Mouse (Mus musculus) liver, embryonic 15.5 days (tissue): ENCODE results near the gene Tm4sf20. TPM values are rescaled to one million over a fixed set of nuclear protein-coding genes. Genes with fewer than 3 reads are reported as not detected.

Source experiments
- ATAC-seq: fragments of 200-750 bp; cut with Nextera tagmentation; 2 replicates; pipeline ENCODE4 v1.8.0; 2017; ENCODE audit warnings: moderate number of reproducible peaks, mild to moderate bottlenecking, moderate library complexity; ENCODE audit not compliant: insufficient read depth
- H3K27ac ChIP-seq: fragments of 300-500 bp; sonication (generic); replicated peaks from 2 replicates; pipeline ENCODE4 v1.5.1; 2015; ENCODE audit warnings: mild to moderate bottlenecking, inconsistent platforms
- H3K27me3 ChIP-seq: fragments of 300-500 bp; sonication (generic); 2 replicates; pipeline ENCODE4 v1.6.1; 2015; ENCODE audit warnings: mild to moderate bottlenecking, inconsistent platforms
- H3K36me3 ChIP-seq: fragments of 300-500 bp; sonication (generic); replicated peaks from 2 replicates; pipeline ENCODE4 v1.6.1; 2015; ENCODE audit warnings: moderate library complexity, mild to moderate bottlenecking, inconsistent platforms
- H3K4me1 ChIP-seq: fragments of 300-500 bp; sonication (generic); replicated peaks from 2 replicates; pipeline ENCODE4 v1.6.1; 2015; ENCODE audit warnings: inconsistent platforms
- H3K4me2 ChIP-seq: fragments of 300-500 bp; sonication (generic); 2 replicates; pipeline ENCODE4 v1.6.1; 2015; ENCODE audit warnings: moderate library complexity, mild to moderate bottlenecking, inconsistent platforms
- H3K4me3 ChIP-seq: fragments of 300-500 bp; sonication (generic); replicated peaks from 2 replicates; pipeline ENCODE4 v1.5.1; 2015; ENCODE audit warnings: mild to moderate bottlenecking, inconsistent platforms
- H3K9ac ChIP-seq: fragments of 300-500 bp; sonication (generic); 2 replicates; pipeline ENCODE4 v1.6.1; 2015; ENCODE audit warnings: moderate library complexity, mild to moderate bottlenecking, inconsistent platforms
- H3K9me3 ChIP-seq: fragments of 300-500 bp; sonication (generic); replicated peaks from 2 replicates; pipeline ENCODE4 v1.6.1; 2016; ENCODE audit warnings: inconsistent platforms
- WGBS: fragments of 180-500 bp; shearing (Covaris S2); methylation state at CpG from one replicate; pipeline ENCODE4 v1.1.7; 2015; ENCODE audit warnings: mixed read lengths; ENCODE audit not compliant: insufficient replicate concordance; 5-methylcytosine and 5-hydroxymethylcytosine counted together
- polyA plus RNA-seq: library from polyadenylated mRNA; unstranded; fragments of >200 nt; fragmentation: Nextera tagmentation; extraction: Ambion mirVana; gene quantifications from 2 replicates; pipeline ENCODE4 v1.2.1, GENCODE M21; 2015

Tm4sf20 gene
- polyA plus RNA-seq, 1 experiment from 2014 or later: 0.10 TPM

DNA sequence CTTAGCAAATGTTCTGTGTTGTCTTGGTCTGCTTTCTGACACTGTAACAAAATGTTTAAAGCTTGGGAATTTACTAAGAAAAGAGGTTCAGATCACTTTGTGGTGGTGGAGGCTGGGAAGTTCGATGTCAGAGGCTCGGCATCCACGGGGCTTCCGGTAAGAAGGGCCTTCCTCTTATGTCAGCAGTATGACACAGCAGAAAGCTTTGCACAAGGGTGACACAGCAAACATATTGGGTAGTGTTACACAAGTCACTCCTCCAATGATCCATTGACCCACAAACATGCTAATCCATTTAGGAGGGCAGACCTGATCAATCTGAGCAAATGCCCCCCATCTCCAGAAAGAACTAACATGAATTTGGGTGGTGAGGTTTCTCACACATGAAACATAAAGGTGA is 28.8 kb upstream of the Tm4sf20 start:
- Histone ChIP-seq H3K27ac (no peak overlapping the region), H3K9me3 (no peaks in the 10 kb centered on the region), H3K4me1 (peaks cover 35% of the 10 kb centered on the region), H3K4me3 (no peak overlapping the region), H3K36me3 (no peaks in the 10 kb centered on the region), H3K4me2 (peak overlapping the region; percentile 11; the same call in 1 of the 2 replicates), H3K9ac (no peak overlapping the region), H3K27me3 (peaks cover 26% of the 10 kb centered on the region)
- ATAC-seq: peak; percentile 35; the same call in 1 of the 2 replicates
- 37% methylated on average over 4 of the region's 4 CpGs for WGBS

DNA sequence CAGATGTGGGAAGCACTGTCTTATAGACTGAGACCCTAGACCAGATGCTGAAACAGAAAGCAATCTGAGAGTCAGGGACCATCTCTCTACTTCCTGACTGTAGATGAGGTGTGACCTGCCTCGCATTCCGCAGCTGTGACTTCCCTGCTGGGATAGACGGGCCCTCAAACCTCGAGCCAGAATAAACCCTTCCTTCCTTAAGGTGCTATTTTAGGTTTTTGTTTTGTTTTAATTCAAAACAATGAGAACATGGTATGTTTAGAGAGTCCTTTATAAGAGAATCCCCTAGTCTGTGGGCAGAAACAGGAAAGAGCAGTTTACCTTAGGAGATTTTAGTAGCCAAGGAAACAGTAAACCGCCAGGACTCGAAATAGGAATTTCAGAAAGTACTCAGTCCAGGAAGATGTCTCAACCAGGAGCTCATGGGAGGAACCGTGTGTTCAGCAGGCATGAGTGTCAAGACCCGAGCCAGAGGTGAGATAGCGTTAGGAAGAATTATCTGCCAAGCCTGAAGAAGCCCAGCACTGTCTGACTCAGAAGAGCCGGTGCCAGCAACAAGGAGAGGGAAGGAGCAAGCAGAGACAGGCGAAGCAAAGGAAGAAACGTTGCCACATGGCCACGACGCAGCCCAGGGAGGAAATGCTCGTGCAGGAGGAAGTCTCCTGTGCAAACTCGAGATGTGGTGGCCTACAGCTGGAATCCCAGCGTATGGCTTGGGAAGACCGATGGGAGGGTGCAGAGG is 27.6 kb upstream of the Tm4sf20 start:
- peaks cover 37% of the 10 kb centered on the region for H3K4me1 ChIP-seq
- no peak overlapping the region for H3K4me3 ChIP-seq
- H3K36me3 ChIP-seq: no peaks in the 10 kb centered on the region
- H3K27me3 ChIP-seq: peaks cover 20% of the 10 kb centered on the region
- ATAC-seq: no peak
- WGBS: 27% methylated on average over 18 of the region's 18 CpGs
- H3K4me2 ChIP-seq: 0 out of 2 replicates have a peak overlapping the region, but pooled peaks have one; percentile 11
- H3K9ac ChIP-seq: no peak overlapping the region
- H3K9me3 ChIP-seq: no peaks in the 10 kb centered on the region
- peak overlapping the region; percentile 25; the same call in 1 of the 2 replicates for H3K27ac ChIP-seq

DNA sequence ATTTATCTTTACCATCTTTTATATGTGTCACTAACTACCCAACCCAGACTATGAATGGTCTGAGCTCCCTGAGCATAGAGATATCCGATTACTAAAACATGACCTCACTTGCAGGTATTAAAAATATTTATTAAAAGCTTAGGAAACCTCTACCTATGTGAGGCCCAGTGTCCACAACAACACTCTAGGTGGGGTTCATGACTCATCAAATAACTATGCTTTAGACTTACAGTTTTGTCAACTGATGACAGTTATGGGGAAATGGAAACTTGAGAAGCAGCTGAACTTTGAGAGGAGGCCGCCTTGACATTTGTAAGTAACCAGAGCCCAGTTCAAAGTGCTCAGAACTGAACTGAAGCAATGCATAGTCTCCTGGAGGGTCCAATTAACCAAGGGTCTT is 26.9 kb upstream of the Tm4sf20 start:
- WGBS: 70% methylated on average over 2 of the region's 2 CpGs
- Histone ChIP-seq H3K27ac (no peak overlapping the region), H3K4me1 (peaks cover 37% of the 10 kb centered on the region), H3K27me3 (peaks cover 14% of the 10 kb centered on the region), H3K4me2 (no peak overlapping the region), H3K4me3 (no peak overlapping the region), H3K9me3 (no peaks in the 10 kb centered on the region), H3K9ac (no peak overlapping the region), H3K36me3 (no peaks in the 10 kb centered on the region)
- no peak for ATAC-seq

DNA sequence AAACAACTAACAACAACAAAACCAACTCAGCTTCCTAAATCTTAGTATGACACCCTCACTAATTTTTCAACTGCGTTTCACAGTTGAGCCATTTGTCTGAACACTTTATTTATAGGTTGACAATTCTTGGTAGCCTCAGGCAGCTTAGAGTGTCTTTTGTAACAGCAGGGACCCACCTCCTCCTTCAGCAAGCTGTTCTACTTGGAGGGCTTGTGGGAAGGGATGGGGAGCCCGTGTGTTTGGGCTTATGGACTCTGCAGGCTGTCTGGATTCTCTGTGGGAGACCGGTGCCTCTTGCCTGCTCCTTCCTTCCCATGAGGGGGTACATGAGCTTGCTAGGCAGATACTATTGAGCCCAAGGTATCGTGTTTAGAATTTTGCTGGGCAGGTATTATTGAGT is 25.7 kb upstream of the Tm4sf20 start:
- Histone ChIP-seq H3K36me3 (no peaks in the 10 kb centered on the region), H3K4me3 (no peak overlapping the region), H3K4me2 (no peak overlapping the region), H3K4me1 (peaks cover 37% of the 10 kb centered on the region), H3K9ac (no peak overlapping the region), H3K27ac (no peak overlapping the region), H3K27me3 (peaks cover 7% of the 10 kb centered on the region), H3K9me3 (no peaks in the 10 kb centered on the region)
- WGBS: 69% methylated on average over 4 of the region's 4 CpGs
- ATAC-seq: no peak

DNA sequence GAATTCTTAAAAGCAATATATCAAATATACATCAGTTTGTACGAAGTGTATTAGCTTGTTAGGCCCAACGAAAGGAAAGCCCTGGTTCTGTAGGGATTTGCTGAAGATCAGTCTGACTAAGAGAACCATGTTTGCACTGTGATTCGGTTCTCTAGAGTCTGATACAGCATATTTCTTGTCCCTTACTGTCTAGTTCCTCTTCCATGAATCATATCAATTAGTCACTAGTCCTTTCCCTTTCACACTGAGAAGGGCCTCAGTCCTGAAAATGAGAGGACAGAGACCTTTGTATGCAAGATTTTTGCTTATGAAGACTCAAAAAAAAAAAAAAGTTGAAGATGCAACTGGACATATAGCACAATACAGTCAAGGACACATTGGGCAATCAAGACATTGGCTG is 24.8 kb upstream of the Tm4sf20 start:
- H3K4me2 ChIP-seq: no peak overlapping the region
- no peaks in the 10 kb centered on the region for H3K9me3 ChIP-seq
- H3K4me1 ChIP-seq: peaks cover 34% of the 10 kb centered on the region
- no peak overlapping the region for H3K27ac ChIP-seq
- H3K4me3 ChIP-seq: no peak overlapping the region
- no peak for ATAC-seq
- 60% methylated on average over 3 of the region's 3 CpGs for WGBS
- H3K27me3 ChIP-seq: peaks cover 5% of the 10 kb centered on the region; the same call in 1 of the 2 replicates
- no peak overlapping the region for H3K9ac ChIP-seq
- no peaks in the 10 kb centered on the region for H3K36me3 ChIP-seq

DNA sequence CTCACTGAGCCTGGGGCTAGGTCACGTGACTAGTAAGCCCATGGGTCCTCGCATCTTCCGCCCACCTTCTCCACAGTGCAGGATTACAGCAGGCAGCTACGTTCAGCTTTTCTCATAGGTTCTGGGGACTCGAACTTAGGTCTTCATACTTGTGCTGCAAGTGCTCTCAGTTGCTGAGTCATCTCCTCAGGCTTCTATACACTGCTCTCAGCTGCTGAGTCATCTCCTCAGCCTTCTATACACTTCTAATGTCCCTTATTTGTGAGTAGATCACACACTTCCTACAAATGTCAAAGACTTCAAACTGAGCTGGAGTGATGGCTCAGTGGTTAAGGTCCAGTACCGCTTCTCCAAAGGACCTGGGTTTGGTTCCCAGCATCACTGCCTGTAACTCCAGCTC is 24.0 kb upstream of the Tm4sf20 start:
- ATAC-seq: peak; percentile 32; the same call in 1 of the 2 replicates
- no peak overlapping the region for H3K27ac ChIP-seq
- WGBS: 73% methylated on average over 6 of the region's 6 CpGs

DNA sequence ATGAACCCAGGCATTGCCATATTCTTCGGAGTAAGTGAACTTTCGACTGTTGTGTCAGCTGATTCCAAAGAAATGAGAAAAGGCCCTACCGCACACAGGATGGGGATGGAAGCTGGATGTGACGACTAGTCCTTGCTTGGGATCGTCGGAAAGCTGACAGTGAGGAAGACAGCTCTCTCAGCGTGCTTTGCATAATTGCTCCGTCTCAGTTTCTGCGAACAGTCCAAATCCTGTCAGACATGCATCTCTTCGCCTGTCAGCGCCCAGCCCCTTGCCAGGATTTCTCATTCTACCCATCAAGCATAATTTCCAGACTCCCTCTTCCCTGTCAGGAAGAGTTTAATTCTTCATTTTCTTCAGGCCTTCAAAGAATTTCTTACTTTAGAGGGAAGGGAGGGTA is 22.8 kb upstream of the Tm4sf20 start:
- ATAC-seq: no peak
- Histone ChIP-seq H3K9ac (no peak overlapping the region), H3K4me1 (peaks cover 21% of the 10 kb centered on the region), H3K36me3 (no peaks in the 10 kb centered on the region), H3K27me3 (peaks cover 9% of the 10 kb centered on the region; the same call in 1 of the 2 replicates), H3K27ac (no peak overlapping the region), H3K4me2 (no peak overlapping the region), H3K4me3 (no peak overlapping the region), H3K9me3 (no peaks in the 10 kb centered on the region)
- WGBS: 76% methylated on average over 11 of the region's 11 CpGs

More for the DNA sequence above, 24.0 kb upstream of the Tm4sf20 start:
- Histone ChIP-seq H3K9ac (no peak overlapping the region), H3K4me3 (no peak overlapping the region), H3K4me1 (peaks cover 33% of the 10 kb centered on the region), H3K4me2 (no peak overlapping the region), H3K27me3 (peaks cover 9% of the 10 kb centered on the region; the same call in 1 of the 2 replicates), H3K36me3 (no peaks in the 10 kb centered on the region), H3K9me3 (no peaks in the 10 kb centered on the region)

DNA sequence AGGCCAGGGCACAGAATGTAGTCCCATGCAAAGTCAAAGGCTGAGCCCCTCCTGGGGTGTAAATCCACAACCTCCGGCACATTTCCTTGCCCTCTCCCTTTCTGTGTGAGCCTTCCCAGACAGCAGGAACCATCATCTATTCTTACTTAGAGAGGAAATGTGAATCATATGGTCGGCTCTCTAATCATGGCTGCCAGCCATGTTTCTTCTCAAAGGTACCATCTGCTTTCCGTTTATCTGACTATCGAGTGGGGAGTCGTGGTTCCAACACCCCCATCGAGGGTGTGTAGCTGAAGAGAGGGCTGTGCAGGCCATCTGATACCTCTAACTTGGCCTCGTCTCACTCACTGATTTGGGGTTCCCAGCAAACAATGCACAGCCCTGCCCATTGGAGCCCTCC is 19.8 kb upstream of the Tm4sf20 start:
- H3K4me2 ChIP-seq: no peak overlapping the region
- H3K9ac ChIP-seq: no peak overlapping the region
- ATAC-seq: no peak
- H3K9me3 ChIP-seq: no peaks in the 10 kb centered on the region
- WGBS: 43% methylated on average over 7 of the region's 7 CpGs
- peaks cover 19% of the 10 kb centered on the region for H3K4me1 ChIP-seq
- no peaks in the 10 kb centered on the region for H3K36me3 ChIP-seq
- H3K27ac ChIP-seq: no peak overlapping the region
- H3K27me3 ChIP-seq: peaks cover 9% of the 10 kb centered on the region; the same call in 1 of the 2 replicates
- H3K4me3 ChIP-seq: no peak overlapping the region

DNA sequence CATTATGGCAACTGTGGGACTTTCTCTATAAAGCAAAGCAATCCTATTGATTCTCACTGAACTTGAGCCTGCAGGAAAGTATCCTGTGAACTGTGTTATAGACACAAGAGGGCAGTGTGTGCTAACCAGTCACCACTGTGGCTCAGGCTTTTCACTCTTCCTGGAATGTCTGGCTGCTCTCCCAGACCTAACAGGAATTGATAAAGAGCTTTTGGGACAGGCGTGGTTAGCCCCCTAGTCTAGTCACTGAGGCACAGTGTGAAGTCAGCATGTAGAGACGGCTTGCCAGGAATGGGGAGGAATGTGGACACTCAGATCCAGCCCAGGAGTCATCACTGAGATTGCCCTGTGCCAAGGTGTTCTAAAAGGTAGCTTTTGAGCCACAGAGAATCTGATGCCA is 19.2 kb upstream of the Tm4sf20 start:
- no peak overlapping the region for H3K9ac ChIP-seq
- no peak overlapping the region for H3K4me2 ChIP-seq
- WGBS: 8% methylated on average over 2 of the region's 2 CpGs
- no peaks in the 10 kb centered on the region for H3K9me3 ChIP-seq
- no peak overlapping the region for H3K4me3 ChIP-seq
- peaks cover 16% of the 10 kb centered on the region for H3K4me1 ChIP-seq
- peak; percentile 37; the same call in 1 of the 2 replicates for ATAC-seq
- no peaks in the 10 kb centered on the region for H3K36me3 ChIP-seq
- peaks cover 9% of the 10 kb centered on the region; the same call in 1 of the 2 replicates for H3K27me3 ChIP-seq
- no peak overlapping the region for H3K27ac ChIP-seq

DNA sequence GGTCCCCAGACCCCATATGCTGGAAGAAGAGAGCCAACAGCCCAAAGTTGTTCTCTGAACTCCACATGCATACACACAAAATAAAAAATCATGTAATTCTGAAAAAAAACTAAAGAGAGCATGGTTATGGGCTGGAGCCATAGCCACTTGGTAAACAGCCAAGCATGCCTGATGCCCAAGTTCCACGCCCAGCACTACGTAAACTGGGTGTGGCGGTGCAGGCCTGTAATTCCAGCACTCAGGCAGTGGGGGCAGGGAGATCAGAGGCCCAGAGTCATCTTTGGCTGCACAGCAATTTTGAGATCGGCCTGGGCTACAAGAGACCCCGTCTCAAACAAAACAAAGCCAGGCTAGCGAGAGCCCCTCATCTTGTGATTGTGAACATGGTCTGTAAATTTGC is 17.3 kb upstream of the Tm4sf20 start:
- peak; percentile 28; the same call in 1 of the 2 replicates for ATAC-seq
- no peak overlapping the region for H3K9ac ChIP-seq
- WGBS: 56% methylated on average over 6 of the region's 6 CpGs
- H3K27me3 ChIP-seq: peaks cover 5% of the 10 kb centered on the region; the same call in 1 of the 2 replicates
- H3K4me1 ChIP-seq: peaks cover 11% of the 10 kb centered on the region
- H3K27ac ChIP-seq: no peak overlapping the region
- no peak overlapping the region for H3K4me3 ChIP-seq
- no peak overlapping the region for H3K4me2 ChIP-seq
- H3K9me3 ChIP-seq: no peaks in the 10 kb centered on the region
- no peaks in the 10 kb centered on the region for H3K36me3 ChIP-seq

DNA sequence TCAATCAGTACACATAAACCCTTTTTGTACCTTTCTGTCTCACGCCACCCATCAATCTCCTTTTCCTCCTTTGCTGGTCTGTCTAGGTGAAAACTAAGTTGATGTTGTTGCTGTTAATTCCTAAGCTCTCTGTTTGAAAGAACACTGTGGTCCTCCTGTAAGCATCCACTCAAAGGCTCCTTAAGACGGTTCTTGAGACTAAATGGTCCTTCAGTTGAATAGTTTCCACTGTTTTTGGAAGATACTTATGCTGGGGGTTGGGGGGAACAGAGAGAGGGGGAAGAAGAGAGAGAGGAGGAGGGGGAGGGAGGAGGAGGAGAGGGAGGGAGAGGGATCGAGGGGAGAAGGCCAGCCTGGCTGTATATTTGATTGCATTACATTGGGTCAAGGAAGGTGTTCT is 15.3 kb upstream of the Tm4sf20 start:
- 43% methylated on average over 3 of the region's 3 CpGs for WGBS
- H3K4me3 ChIP-seq: no peak overlapping the region
- 0 out of 2 replicates have a peak, but pooled peaks cover 5% of the 10 kb centered on the region for H3K27me3 ChIP-seq
- no peaks in the 10 kb centered on the region for H3K9me3 ChIP-seq
- H3K4me1 ChIP-seq: peaks cover 11% of the 10 kb centered on the region
- H3K9ac ChIP-seq: no peak overlapping the region
- no peak for ATAC-seq
- H3K36me3 ChIP-seq: no peaks in the 10 kb centered on the region
- H3K27ac ChIP-seq: no peak overlapping the region
- H3K4me2 ChIP-seq: no peak overlapping the region
